Mouse (Mus musculus) gonadal fat pad, adult 2 months (tissue): ENCODE results near the gene Sumo3. TPM values are rescaled to one million over a fixed set of nuclear protein-coding genes. Genes with fewer than 3 reads are reported as not detected.

ENCODE experiments used
- DNase-seq: peaks from one replicate; pipeline ENCODE4 v3.0.0-alpha.2; 2012; ENCODE audit warnings: low read depth
- polyA plus RNA-seq: library from polyadenylated mRNA; depleted of rRNA; stranded (reverse); fragments of >200 nt; gene quantifications from 2 replicates; pipeline ENCODE4 v1.2.3, GENCODE M21; 2012

Sumo3 gene
- polyA plus RNA-seq, 1 experiment, result 270 TPM

- no peak for DNase-seq
These were observed 16.8 kb upstream of the Sumo3 start for GRCm38 (mm10) chr10:77589117-77589516.

- no peak for DNase-seq
These were observed 16.1 kb upstream of the Sumo3 start for GRCm38 (mm10) chr10:77589749-77590148.

GRCm38 (mm10) chr10:77590812-77591211, 15.1 kb upstream of the Sumo3 start:
- DNase-seq, result no peak

- no peak for DNase-seq
These were observed 14.4 kb upstream of the Sumo3 start for GRCm38 (mm10) chr10:77591546-77591945.

- no peak for DNase-seq
These were observed 9.8 kb upstream of the Sumo3 start for GRCm38 (mm10) chr10:77596060-77596459.

GRCm38 (mm10) chr10:77603021-77603420, 2.9 kb upstream of the Sumo3 start:
- no peak for DNase-seq

GRCm38 (mm10) chr10:77604111-77604510, 1.8 kb upstream of the Sumo3 start:
- no peak for DNase-seq

- DNase-seq, result no peak
These were observed 939 bp upstream of the Sumo3 start for GRCm38 (mm10) chr10:77604958-77605357.

- DNase-seq, result no peak
These were observed 529 bp upstream of the Sumo3 start for GRCm38 (mm10) chr10:77605368-77605767.

- no peak for DNase-seq
These were observed 958 bp downstream of the Sumo3 start for GRCm38 (mm10) chr10:77606855-77607254.

- DNase-seq, result no peak
These were observed 1.5 kb downstream of the Sumo3 start for GRCm38 (mm10) chr10:77607441-77607840.

GRCm38 (mm10) chr10:77608589-77608988, 2.7 kb downstream of the Sumo3 start:
- no peak for DNase-seq

GRCm38 (mm10) chr10:77610221-77610961, 4.5 kb downstream of the Sumo3 start:
- no peak for DNase-seq

GRCm38 (mm10) chr10:77613409-77613808, 7.5 kb downstream of the Sumo3 start:
- DNase-seq, result no peak

- DNase-seq, result no peak
These were observed 9.8 kb downstream of the Sumo3 start for GRCm38 (mm10) chr10:77615647-77616046.

- DNase-seq, result no peak
These were observed 10.3 kb downstream of the Sumo3 start for GRCm38 (mm10) chr10:77616166-77616565.

- DNase-seq, result no peak
These were observed 11.0 kb downstream of the Sumo3 start for GRCm38 (mm10) chr10:77616926-77617325.

- DNase-seq, result no peak
These were observed 15.6 kb downstream of the Sumo3 start for GRCm38 (mm10) chr10:77621546-77621945.

- no peak for DNase-seq
These were observed 16.4 kb downstream of the Sumo3 start, which contains the start of gene Ube2g2 for GRCm38 (mm10) chr10:77622055-77622988. Gene Ube2g2, plus strand, starts transcription at chr10:77622275.

GRCm38 (mm10) chr10:77623069-77623492, 17.2 kb downstream of the Sumo3 start:
- no peak for DNase-seq

- DNase-seq, result no peak
These were observed 17.9 kb downstream of the Sumo3 start for GRCm38 (mm10) chr10:77623639-77624400.

GRCm38 (mm10) chr10:77624570-77624995, 18.7 kb downstream of the Sumo3 start:
- DNase-seq, result no peak
